Mouse (Mus musculus) small intestine, adult 2 months (tissue): ENCODE results near the gene Ahcyl2. TPM values are rescaled to one million over a fixed set of nuclear protein-coding genes. Genes with fewer than 3 reads are reported as not detected.
"Not testable (repeated sequence)": the region's sequence is repeated elsewhere in the genome, so short reads cannot be mapped to it uniquely, and the experiment has no call there.

Experiments used
- H3K27ac ChIP-seq: fragments of 200-500 bp; 2 replicates; pipeline ENCODE4 v1.5.1; 2012; ENCODE audit warnings: low read depth, low read length, control low read depth, inconsistent platforms; ENCODE audit not compliant: insufficient read depth
- H3K27me3 ChIP-seq: fragments of 200-500 bp; 2 replicates; pipeline ENCODE4 v1.6.1; 2012; ENCODE audit warnings: mild to moderate bottlenecking, moderate library complexity, low read length, inconsistent platforms; ENCODE audit not compliant: control insufficient read depth, insufficient read depth
- H3K36me3 ChIP-seq: fragments of 200-500 bp; 2 replicates; pipeline ENCODE4 v1.6.1; 2012; ENCODE audit warnings: mild to moderate bottlenecking, low read length, control low read depth, inconsistent platforms; ENCODE audit not compliant: control insufficient read depth, insufficient read depth
- H3K4me1 ChIP-seq: fragments of 200-500 bp; 2 replicates; pipeline ENCODE4 v1.6.1; 2012; ENCODE audit warnings: low read length, inconsistent platforms, mixed read lengths; ENCODE audit not compliant: control insufficient read depth, insufficient read depth, insufficient read length
- H3K4me3 ChIP-seq: fragments of 200-500 bp; 2 replicates; pipeline ENCODE4 v1.5.1; 2012; ENCODE audit warnings: low read depth, mild to moderate bottlenecking, control low read depth, inconsistent platforms, low read length, moderate library complexity
- CTCF ChIP-seq: fragments of 200-500 bp; IDR thresholded peaks from 2 replicates; pipeline ENCODE4 v1.5.1; 2012; ENCODE audit warnings: low read depth, mild to moderate bottlenecking, control low read depth, inconsistent platforms, low read length, moderate library complexity, mixed read lengths; ENCODE audit not compliant: insufficient replicate concordance, insufficient read length; ENCODE audit errors: extremely low read depth
- POLR2A ChIP-seq: fragments of 200-500 bp; IDR thresholded peaks from 2 replicates; pipeline ENCODE4 v1.6.1; 2012; ENCODE audit warnings: low read depth, mild to moderate bottlenecking, control low read depth, inconsistent platforms, low read length, moderate library complexity
- whole genome bisulfite sequencing: fragments of 180-500 bp; shearing (Covaris S2); methylation state at CpG from one replicate; pipeline ENCODE4 v1.1.7; 2018; 5-methylcytosine and 5-hydroxymethylcytosine counted together
- polyA plus RNA-seq: library from polyadenylated mRNA; depleted of rRNA; stranded (reverse); fragments of >200 nt; gene quantifications from 2 replicates; pipeline ENCODE4 v1.2.3, GENCODE M21; 2012

Ahcyl2 gene
- polyA plus RNA-seq, 1 experiment, result 110 TPM

GRCm38 (mm10) chr6:29759012-29759679, 8.7 kb upstream of the Ahcyl2 start:
- Histone ChIP-seq H3K27ac (no peak overlapping the region), H3K27me3 (no peaks in the 10 kb centered on the region), H3K4me1 (no peaks in the 10 kb centered on the region), H3K36me3 (no peaks in the 10 kb centered on the region), H3K4me3 (no peak overlapping the region)
- no peak for TF ChIP-seq POLR2A
- TF ChIP-seq CTCF, result no peak
- WGBS, result 86% methylated on average over 13 of the region's 13 CpGs

GRCm38 (mm10) chr6:29760397-29760796, 7.4 kb upstream of the Ahcyl2 start:
- H3K27me3 ChIP-seq, H3K4me1 ChIP-seq, H3K36me3 ChIP-seq, H3K4me3 ChIP-seq, H3K27ac ChIP-seq: not testable (repeated sequence)
- 82% methylated on average over 2 of the region's 2 CpGs for WGBS

- H3K4me1 ChIP-seq, result no peaks in the 10 kb centered on the region
- no peaks in the 10 kb centered on the region for H3K27me3 ChIP-seq
- no peak for TF ChIP-seq CTCF
- TF ChIP-seq POLR2A, result no peak
- no peak overlapping the region for H3K27ac ChIP-seq
- 93% methylated on average over 4 of the region's 4 CpGs for WGBS
- no peaks in the 10 kb centered on the region for H3K36me3 ChIP-seq
- H3K4me3 ChIP-seq, result no peak overlapping the region
Observed at GRCm38 (mm10) chr6:29761282-29761681, 6.5 kb upstream of the Ahcyl2 start.

GRCm38 (mm10) chr6:29762524-29762923, 5.3 kb upstream of the Ahcyl2 start:
- Histone ChIP-seq H3K4me3 (no peak overlapping the region), H3K4me1 (no peaks in the 10 kb centered on the region), H3K27me3 (no peaks in the 10 kb centered on the region), H3K27ac (no peak overlapping the region), H3K36me3 (no peaks in the 10 kb centered on the region)
- WGBS, result 64% methylated on average over 4 of the region's 4 CpGs
- TF ChIP-seq POLR2A (no peak), CTCF (peak; percentile 54; the same call in 1 of the 2 replicates)

GRCm38 (mm10) chr6:29766874-29767273, 937 bp upstream of the Ahcyl2 start:
- no peaks in the 10 kb centered on the region for H3K36me3 ChIP-seq

GRCm38 (mm10) chr6:29768791-29769441, 1.1 kb downstream of the Ahcyl2 start:
- under 1% methylated on average over 49 of the region's 50 CpGs for WGBS
- peak overlapping the region; percentile 85 for H3K4me3 ChIP-seq

More at GRCm38 (mm10) chr6:29766874-29767273, 937 bp upstream of the Ahcyl2 start:
- TF ChIP-seq CTCF (no peak; the same call in 1 of the 2 replicates), POLR2A (no peak)
- Histone ChIP-seq H3K27ac (no peak overlapping the region), H3K4me1 (peaks cover 6% of the 10 kb centered on the region; the same call in 1 of the 2 replicates), H3K4me3 (no peak overlapping the region), H3K27me3 (no peaks in the 10 kb centered on the region)
- 93% methylated on average over 2 of the region's 2 CpGs for WGBS

GRCm38 (mm10) chr6:29770672-29771321, 3.0 kb downstream of the Ahcyl2 start:
- 28% methylated on average over 2 of the region's 2 CpGs for WGBS
- Histone ChIP-seq H3K27ac (peak overlapping the region; percentile 54), H3K27me3 (no peaks in the 10 kb centered on the region), H3K4me3 (peak overlapping the region; percentile 31), H3K36me3 (no peaks in the 10 kb centered on the region; the same call in 1 of the 2 replicates), H3K4me1 (peaks cover 13% of the 10 kb centered on the region)
- TF ChIP-seq POLR2A, result no peak
- TF ChIP-seq CTCF, result no peak

More at GRCm38 (mm10) chr6:29768791-29769441, 1.1 kb downstream of the Ahcyl2 start:
- Histone ChIP-seq H3K4me1 (peaks cover 9% of the 10 kb centered on the region), H3K27me3 (no peaks in the 10 kb centered on the region), H3K36me3 (no peaks in the 10 kb centered on the region), H3K27ac (peak overlapping the region; percentile 82)
- TF ChIP-seq CTCF (no peak), POLR2A (no peak)
